Mouse (Mus musculus) erythroblast, embryonic 14.5 days (primary cell): ENCODE results near the gene Rabl3. TPM values are rescaled to one million over a fixed set of nuclear protein-coding genes. Genes with fewer than 3 reads are reported as not detected.
A peak's percentile ranks its signal among the peaks of the same experiment; 100 is the strongest.

Experiments
- H3K27me3 ChIP-seq: 2 replicates; pipeline ENCODE4 v1.6.1; 2012; ENCODE audit warnings: inconsistent platforms; ENCODE audit not compliant: control insufficient read depth
- H3K36me3 ChIP-seq: 2 replicates; pipeline ENCODE4 v1.6.1; 2012; ENCODE audit warnings: mild to moderate bottlenecking, inconsistent platforms; ENCODE audit not compliant: control insufficient read depth
- H3K4me1 ChIP-seq: 2 replicates; pipeline ENCODE4 v1.6.1; 2012; ENCODE audit warnings: inconsistent platforms; ENCODE audit not compliant: control insufficient read depth
- H3K4me3 ChIP-seq: replicated peaks from 2 replicates; pipeline ENCODE3; 2012; ENCODE audit warnings: moderate library complexity, mild to moderate bottlenecking, inconsistent platforms
- H3K9me3 ChIP-seq: 2 replicates; pipeline ENCODE4 v1.6.1; 2012; ENCODE audit warnings: low read length, inconsistent platforms, mixed read lengths; ENCODE audit not compliant: control insufficient read depth
- GATA1 ChIP-seq: IDR thresholded peaks from 2 replicates; pipeline ENCODE4 v1.6.1; 2012; ENCODE audit warnings: low read length, inconsistent platforms, mixed read lengths
- TAL1 ChIP-seq: IDR thresholded peaks from 3 replicates; pipeline ENCODE4 v1.6.1; 2012; ENCODE audit warnings: low read length, inconsistent platforms, mixed read lengths
- polyA plus RNA-seq: library from polyadenylated mRNA; stranded (reverse); fragments of >175 nt; gene quantifications from 2 replicates; pipeline ENCODE4 v1.2.3, GENCODE M21; 2012

Rabl3 gene
- polyA plus RNA-seq, 1 experiment: 0.05 TPM

DNA sequence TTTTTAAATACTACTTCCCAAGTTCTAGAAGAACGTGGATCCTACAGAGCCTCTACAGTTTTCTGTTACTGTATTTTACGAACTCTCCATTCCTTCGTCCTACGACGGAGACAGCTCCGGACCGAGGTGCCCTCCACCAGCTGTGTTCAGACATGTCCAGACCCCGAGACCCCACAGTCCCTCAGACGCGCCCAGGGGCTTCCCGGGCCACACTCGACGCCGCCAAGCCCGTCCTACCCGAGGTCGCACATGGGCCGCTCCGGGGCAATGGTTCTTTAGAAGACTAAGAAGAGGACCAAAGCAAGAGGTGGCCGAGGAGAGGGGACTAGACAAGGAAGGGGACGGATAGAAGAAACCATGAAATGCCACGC is 460 bp upstream of the Rabl3 start:
- Histone ChIP-seq H3K36me3 (peaks cover 27% of the 10 kb centered on the region), H3K4me3 (peak overlapping the region; percentile 79), H3K4me1 (peaks cover 29% of the 10 kb centered on the region), H3K27me3 (no peaks in the 10 kb centered on the region), H3K9me3 (no peaks in the 10 kb centered on the region)
- TF ChIP-seq TAL1 (no peak), GATA1 (no peak)

DNA sequence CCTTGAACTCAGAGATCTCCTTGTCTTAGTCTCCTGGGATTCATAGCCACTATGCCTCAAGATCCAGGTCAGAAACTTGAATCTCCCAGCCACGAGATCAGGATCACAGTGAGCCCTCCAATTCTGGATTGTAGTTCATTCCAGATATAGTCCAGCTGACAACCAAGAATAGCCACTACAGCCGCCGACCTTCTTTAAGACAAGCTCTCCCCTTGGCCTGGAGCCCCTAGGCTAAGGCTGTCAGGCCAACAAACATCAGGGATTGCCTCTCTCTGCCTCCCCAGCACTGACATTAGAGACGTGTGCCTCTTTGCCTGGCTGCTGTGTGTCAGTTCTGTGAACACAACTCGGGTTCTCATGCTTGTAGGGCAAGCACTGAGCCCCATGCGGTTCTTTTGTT is 1.1 kb downstream of the Rabl3 start:
- no peaks in the 10 kb centered on the region for H3K9me3 ChIP-seq
- peak overlapping the region; percentile 79 for H3K4me3 ChIP-seq
- no peak for TF ChIP-seq TAL1
- no peak for TF ChIP-seq GATA1
- peaks cover 27% of the 10 kb centered on the region for H3K4me1 ChIP-seq
- peaks cover 16% of the 10 kb centered on the region for H3K36me3 ChIP-seq
- no peaks in the 10 kb centered on the region for H3K27me3 ChIP-seq

DNA sequence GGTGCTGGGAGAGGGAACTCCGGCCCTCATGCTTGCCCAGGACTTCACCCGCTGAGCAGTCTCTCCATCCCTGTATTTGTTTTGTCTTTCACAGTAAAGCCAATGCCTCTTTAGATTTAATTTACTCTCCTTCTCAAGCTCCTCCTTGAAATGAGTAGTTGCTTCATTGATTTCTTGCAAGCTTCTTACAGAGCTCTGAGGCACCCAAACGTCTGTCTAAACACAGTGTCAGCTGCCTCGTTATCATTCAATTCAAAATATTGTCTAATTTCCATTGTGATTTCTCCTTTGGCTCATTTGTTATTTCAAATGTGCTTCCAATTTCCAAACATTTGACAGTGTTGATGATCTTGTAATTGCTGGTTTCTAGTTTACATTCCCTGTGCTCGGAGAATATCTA is 6.6 kb downstream of the Rabl3 start:
- Histone ChIP-seq H3K27me3 (no peaks in the 10 kb centered on the region), H3K4me3 (no peak overlapping the region), H3K36me3 (peaks cover 20% of the 10 kb centered on the region), H3K9me3 (no peaks in the 10 kb centered on the region), H3K4me1 (peaks cover 4% of the 10 kb centered on the region)
- TF ChIP-seq GATA1: no peak
- TF ChIP-seq TAL1: no peak

GRCm38 (mm10) chr16:37550266-37550665 is 10.6 kb downstream of the Rabl3 start:
- H3K9me3 ChIP-seq: no peaks in the 10 kb centered on the region
- TF ChIP-seq TAL1 (no peak), GATA1 (no peak)
- H3K4me1 ChIP-seq: peaks cover 4% of the 10 kb centered on the region
- H3K36me3 ChIP-seq: peaks cover 5% of the 10 kb centered on the region
- H3K27me3 ChIP-seq: no peaks in the 10 kb centered on the region
- no peak overlapping the region for H3K4me3 ChIP-seq

- TF ChIP-seq TAL1 (no peak), GATA1 (no peak)
- Histone ChIP-seq H3K36me3 (peaks cover 2% of the 10 kb centered on the region), H3K27me3 (no peaks in the 10 kb centered on the region), H3K9me3 (no peaks in the 10 kb centered on the region), H3K4me3 (no peak overlapping the region), H3K4me1 (peaks cover 4% of the 10 kb centered on the region)
Observed at GRCm38 (mm10) chr16:37550981-37551380, 11.3 kb downstream of the Rabl3 start.

GRCm38 (mm10) chr16:37552824-37553223 is 13.1 kb downstream of the Rabl3 start:
- Histone ChIP-seq H3K36me3 (peaks cover 8% of the 10 kb centered on the region), H3K4me1 (peaks cover 4% of the 10 kb centered on the region), H3K9me3 (no peaks in the 10 kb centered on the region), H3K4me3 (no peak overlapping the region), H3K27me3 (no peaks in the 10 kb centered on the region)
- no peak for TF ChIP-seq TAL1

DNA sequence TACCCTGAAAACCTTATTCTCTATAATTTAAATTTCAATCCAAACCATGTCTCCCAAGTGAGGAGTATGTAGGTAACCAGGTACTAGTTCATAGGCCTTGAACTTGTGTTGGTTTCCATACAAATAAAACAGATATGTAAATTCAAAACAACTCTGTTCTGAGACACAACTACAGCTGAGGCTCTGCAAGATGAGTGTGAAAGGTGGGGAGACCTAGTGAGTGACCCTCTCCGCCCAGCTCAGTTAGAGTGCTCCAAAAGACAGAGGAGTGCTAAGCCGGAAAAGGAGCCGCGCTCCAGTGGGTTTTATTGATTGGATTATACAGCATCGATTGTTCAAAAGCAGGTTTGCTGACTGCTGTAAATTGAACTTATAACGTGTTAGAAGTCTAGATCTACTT is 22.7 kb downstream of the Rabl3 start:
- Histone ChIP-seq H3K27me3 (no peaks in the 10 kb centered on the region), H3K9me3 (no peaks in the 10 kb centered on the region), H3K4me1 (peaks cover 8% of the 10 kb centered on the region), H3K4me3 (no peak overlapping the region), H3K36me3 (peaks cover 17% of the 10 kb centered on the region)
- no peak for TF ChIP-seq GATA1
- TF ChIP-seq TAL1: no peak

DNA sequence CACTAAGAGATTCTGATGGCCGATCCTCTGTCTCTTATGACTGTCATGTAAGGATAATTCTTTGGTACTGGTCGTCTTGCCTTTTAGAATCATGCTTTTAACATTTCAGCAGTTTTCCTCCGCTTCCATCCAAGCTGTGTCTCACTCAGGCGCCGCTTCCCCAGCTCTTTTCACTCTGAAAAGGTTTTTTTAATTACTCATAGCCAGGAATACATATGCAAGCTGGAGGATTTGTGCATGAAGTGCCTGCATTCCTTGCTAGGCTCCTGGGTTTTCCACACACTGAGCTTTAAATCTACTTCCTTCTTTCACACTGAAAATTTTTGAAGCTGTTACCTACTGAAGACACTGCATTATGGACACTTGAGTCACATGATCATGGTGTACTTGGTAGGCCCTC is 23.3 kb downstream of the Rabl3 start:
- H3K36me3 ChIP-seq: peaks cover 16% of the 10 kb centered on the region
- no peaks in the 10 kb centered on the region for H3K27me3 ChIP-seq
- peaks cover 8% of the 10 kb centered on the region for H3K4me1 ChIP-seq
- H3K9me3 ChIP-seq: no peaks in the 10 kb centered on the region
- H3K4me3 ChIP-seq: no peak overlapping the region
- no peak for TF ChIP-seq GATA1
- no peak for TF ChIP-seq TAL1

DNA sequence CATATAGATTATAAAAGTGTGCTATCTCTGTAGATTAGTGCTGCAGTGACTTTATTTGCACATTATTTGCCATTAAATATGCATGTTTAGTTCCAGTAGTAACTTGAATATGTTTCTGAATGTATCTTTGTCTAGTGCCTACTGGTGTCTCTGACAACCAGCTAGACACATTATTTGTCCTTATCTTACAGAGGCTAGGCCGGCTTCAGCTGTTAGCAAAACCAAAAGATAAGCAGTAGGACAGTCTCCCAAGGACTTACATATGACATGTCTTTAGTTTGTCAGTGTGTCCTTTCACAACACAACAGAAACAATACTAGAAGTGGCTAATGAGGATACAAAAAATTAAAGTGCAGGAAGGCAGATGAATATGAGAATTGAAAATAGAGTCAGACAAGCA is 25.4 kb downstream of the Rabl3 start:
- Histone ChIP-seq H3K4me1 (peaks cover 8% of the 10 kb centered on the region), H3K9me3 (no peaks in the 10 kb centered on the region), H3K4me3 (no peak overlapping the region), H3K27me3 (no peaks in the 10 kb centered on the region), H3K36me3 (peaks cover 9% of the 10 kb centered on the region)
- TF ChIP-seq GATA1: no peak
- no peak for TF ChIP-seq TAL1

DNA sequence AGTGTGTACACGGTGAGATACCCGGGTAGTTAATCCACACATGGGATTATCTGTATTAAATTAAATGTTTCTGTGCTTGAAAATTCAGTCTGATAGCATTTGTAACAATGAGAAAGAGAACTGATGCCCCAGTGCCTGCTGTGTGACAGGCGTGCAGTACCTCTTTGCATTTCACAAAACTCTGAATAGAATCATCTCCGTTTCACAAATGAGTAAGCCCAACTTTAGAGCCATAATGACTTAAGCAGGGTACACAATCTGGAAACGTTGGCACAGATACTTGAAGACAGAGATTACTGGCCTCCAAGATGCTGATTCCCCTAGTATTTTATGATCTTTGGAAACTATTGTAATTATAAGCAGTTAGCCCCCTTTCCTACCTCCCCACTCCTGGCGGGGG is 26.4 kb downstream of the Rabl3 start:
- TF ChIP-seq TAL1 (no peak), GATA1 (no peak)
- peaks cover 8% of the 10 kb centered on the region for H3K4me1 ChIP-seq
- H3K36me3 ChIP-seq: peaks cover 11% of the 10 kb centered on the region
- H3K27me3 ChIP-seq: no peaks in the 10 kb centered on the region
- no peaks in the 10 kb centered on the region for H3K9me3 ChIP-seq
- no peak overlapping the region for H3K4me3 ChIP-seq
